Mouse (Mus musculus) right cerebral cortex, postnatal 14 days (tissue): ENCODE data around the gene Rhbdd2.
"Not testable (repeated sequence)": the region's sequence is repeated elsewhere in the genome, so short reads cannot be mapped to it uniquely, and the experiment has no call there.

Experiments
- DNase-seq: peaks from one replicate; pipeline ENCODE4 v3.0.0; 2022

The Rhbdd2 gene

GRCm38 (mm10) chr5:135632117-135632796, at the start of gene Rhbdd2:
Gene Rhbdd2, plus strand, starts transcription at chr5:135632618.
- peak; percentile 97 for DNase-seq

- DNase-seq, result no peak
Observed at GRCm38 (mm10) chr5:135585691-135586090, 46.7 kb upstream of the Rhbdd2 start.

GRCm38 (mm10) chr5:135587764-135588163, 44.7 kb upstream of the Rhbdd2 start:
- DNase-seq, result no peak

- no peak for DNase-seq
Observed at GRCm38 (mm10) chr5:135589996-135590784, 42.2 kb upstream of the Rhbdd2 start.

- DNase-seq, result not testable (repeated sequence)
Observed at GRCm38 (mm10) chr5:135604643-135605042, 27.8 kb upstream of the Rhbdd2 start.

- DNase-seq, result not testable (repeated sequence)
Observed at GRCm38 (mm10) chr5:135606717-135607116, 25.7 kb upstream of the Rhbdd2 start.

GRCm38 (mm10) chr5:135607581-135607980, 24.8 kb upstream of the Rhbdd2 start:
- DNase-seq, result no peak

- no peak for DNase-seq
Observed at GRCm38 (mm10) chr5:135609794-135610193, 22.6 kb upstream of the Rhbdd2 start.

- not testable (repeated sequence) for DNase-seq
Observed at GRCm38 (mm10) chr5:135619741-135620140, 12.7 kb upstream of the Rhbdd2 start.

- no peak for DNase-seq
Observed at GRCm38 (mm10) chr5:135620526-135620925, 11.9 kb upstream of the Rhbdd2 start.

GRCm38 (mm10) chr5:135621725-135622124, 10.7 kb upstream of the Rhbdd2 start:
- DNase-seq, result no peak

GRCm38 (mm10) chr5:135623006-135623563, 9.3 kb upstream of the Rhbdd2 start:
- no peak for DNase-seq

- no peak for DNase-seq
Observed at GRCm38 (mm10) chr5:135628916-135629315, 3.5 kb upstream of the Rhbdd2 start.

GRCm38 (mm10) chr5:135629401-135629800, 3.0 kb upstream of the Rhbdd2 start:
- no peak for DNase-seq

GRCm38 (mm10) chr5:135630598-135630997, 1.8 kb upstream of the Rhbdd2 start:
- peak; percentile 62 for DNase-seq

- DNase-seq, result no peak
Observed at GRCm38 (mm10) chr5:135632797-135633144, 353 bp downstream of the Rhbdd2 start.

GRCm38 (mm10) chr5:135639760-135640458, 7.5 kb downstream of the Rhbdd2 start:
- no peak for DNase-seq

GRCm38 (mm10) chr5:135640459-135640789, 8.0 kb downstream of the Rhbdd2 start:
- no peak for DNase-seq

GRCm38 (mm10) chr5:135641028-135641427, 8.6 kb downstream of the Rhbdd2 start:
- no peak for DNase-seq

- DNase-seq, result no peak
Observed at GRCm38 (mm10) chr5:135642686-135643551, 10.5 kb downstream of the Rhbdd2 start.

- no peak for DNase-seq
Observed at GRCm38 (mm10) chr5:135643552-135643842, 11.1 kb downstream of the Rhbdd2 start.

GRCm38 (mm10) chr5:135643869-135644268, 11.5 kb downstream of the Rhbdd2 start:
- no peak for DNase-seq

- no peak for DNase-seq
Observed at GRCm38 (mm10) chr5:135645330-135645729, 12.9 kb downstream of the Rhbdd2 start.
